In genomic region chr10:26884949-26885348, GRCm38 (mm10) we compare ENCODE assay signal across 26 mouse cellular contexts.
DNase-seq lines count a peak whose midpoint lies in the region.
"Had no signal": no experiment of that assay in that cellular context is flagged by ENCODE, and none has a peak within 500 bp of the region (broad histone marks: within the 10 kb centered on the region; RNA-seq: fewer than 3 reads in every experiment).

No protein-coding gene starts in this region.

- H3K36me3 ChIP-seq in hindbrain, embryonic 10.5 days = no peaks in the 10 kb centered on the region
- H3K36me3 ChIP-seq: G1E; intestine, embryonic 15.5 days; midbrain, embryonic 10.5 days; neural tube, embryonic 13.5 days had no signal

- H3K4me1 ChIP-seq in hindbrain, embryonic 10.5 days (replicated peaks) = peaks cover 3% of the 10 kb centered on the region; the same call in 1 of the 2 replicates
- H3K4me1 ChIP-seq: intestine, embryonic 15.5 days; neural tube, embryonic 13.5 days had no signal

- WGBS in hindbrain, embryonic 10.5 days = 80% methylated on average over 8 of the region's 8 CpGs

- no peaks in the 10 kb centered on the region for H3K9me3 ChIP-seq in hindbrain, embryonic 10.5 days
- H3K9me3 ChIP-seq: G1E; heart, embryonic 15.5 days; intestine, embryonic 15.5 days; midbrain, embryonic 10.5 days; neural tube, embryonic 13.5 days had no signal

- no peak overlapping the region for H3K27ac ChIP-seq in hindbrain, embryonic 10.5 days
- H3K27ac ChIP-seq: heart, embryonic 15.5 days; intestine, embryonic 15.5 days; midbrain, embryonic 10.5 days; neural tube, embryonic 13.5 days had no signal

- H3K27me3 ChIP-seq in hindbrain, embryonic 10.5 days (ENCODE audit: insufficient read depth, poor library complexity, severe bottlenecking) = no peaks in the 10 kb centered on the region
- H3K27me3 ChIP-seq: CH12.LX; heart, embryonic 15.5 days; intestine, embryonic 15.5 days; neural tube, embryonic 13.5 days; Patski had no signal

- peak; percentile 17 to 24 for DNase-seq in frontal cortex, postnatal 36 days (ENCODE audit: low spot score in 2 of 2)
- DNase-seq in frontal cortex, postnatal 10 days (ENCODE audit: low spot score in 2 of 2) = no peak
- peak; percentile 31 for DNase-seq in adrenal gland, postnatal 10 days
- DNase-seq in adrenal gland, postnatal 36 days = peak; percentile 63 to 67
- DNase-seq in right cerebral cortex, postnatal 4 days = peak; percentile 6
- no peak for DNase-seq in hindbrain, embryonic 10.5 days (ENCODE audit: low spot score)
- no peak for DNase-seq in cerebellum, postnatal 14 days
- DNase-seq: B cell, adult 2 months; cerebellum, adult 8-10 months; forebrain, postnatal 0 days; heart, postnatal 4 days; kidney, adult 9 months; kidney, postnatal 25 days; layer of hippocampus, postnatal 36 days; left cerebral cortex, postnatal 4 days; liver, postnatal 0 days; retina, postnatal 1 day; thymus, postnatal 14 days had no signal

- H3K4me3 ChIP-seq in hindbrain, embryonic 10.5 days = no peak overlapping the region
- H3K4me3 ChIP-seq: heart, embryonic 15.5 days; intestine, embryonic 15.5 days; midbrain, embryonic 10.5 days; myocyte; neural tube, embryonic 13.5 days had no signal

Comparison
In these comparisons a context has a peak if more than half of its experiments do, and no peak if none do; other contexts are left out.
1. DNase-seq: peak in frontal cortex, postnatal 36 days (2 of 2), adrenal gland, postnatal 10 days (single experiment), adrenal gland, postnatal 36 days (2 of 2) and right cerebral cortex, postnatal 4 days (single experiment); none in frontal cortex, postnatal 10 days (0 of 2), hindbrain, embryonic 10.5 days (single experiment) and cerebellum, postnatal 14 days (0 of 2).